Mouse (Mus musculus) lung, postnatal 0 days (tissue): ENCODE data around the gene Coro2b. TPM values are rescaled to one million over a fixed set of nuclear protein-coding genes. Genes with fewer than 3 reads are reported as not detected.
A peak's percentile ranks its signal among the peaks of the same experiment; 100 is the strongest.

Experiments
- ATAC-seq: fragments of 200-750 bp; cut with Nextera tagmentation; 2 replicates; pipeline ENCODE4 v1.8.0; 2017; ENCODE audit warnings: moderate library complexity
- DNase-seq: peaks from one replicate; pipeline ENCODE4 v3.0.0-alpha.2; 2016; ENCODE audit warnings: low spot score
- H3K27ac ChIP-seq: fragments of 300-500 bp; sonication (generic); 2 replicates; pipeline ENCODE4 v1.5.1; 2014; ENCODE audit warnings: antibody characterized with exemption, mild to moderate bottlenecking, low read length, mixed read lengths
- H3K27me3 ChIP-seq: fragments of 300-500 bp; sonication (generic); replicated peaks from 2 replicates; pipeline ENCODE4 v1.6.1; 2014; ENCODE audit warnings: low read length, mixed read lengths; ENCODE audit not compliant: insufficient read depth
- H3K36me3 ChIP-seq: fragments of 300-500 bp; sonication (generic); 2 replicates; pipeline ENCODE4 v1.6.1; 2014; ENCODE audit warnings: low read length, mixed read lengths; ENCODE audit not compliant: insufficient read depth
- H3K4me1 ChIP-seq: fragments of 300-500 bp; sonication (generic); 2 replicates; pipeline ENCODE4 v1.6.1; 2014; ENCODE audit warnings: antibody characterized with exemption, low read depth, low read length, mixed read lengths; ENCODE audit not compliant: insufficient read depth
- H3K4me2 ChIP-seq: fragments of 300-500 bp; sonication (generic); replicated peaks from 2 replicates; pipeline ENCODE4 v1.6.1; 2014; ENCODE audit warnings: low read depth, mild to moderate bottlenecking, low read length, moderate library complexity, mixed read lengths
- H3K4me3 ChIP-seq: fragments of 300-500 bp; sonication (generic); 2 replicates; pipeline ENCODE4 v1.5.1; 2014; ENCODE audit warnings: low read depth, low read length
- H3K9ac ChIP-seq: fragments of 300-500 bp; sonication (generic); replicated peaks from 2 replicates; pipeline ENCODE4 v1.6.1; 2014; ENCODE audit warnings: low read depth, mild to moderate bottlenecking
- H3K9me3 ChIP-seq: fragments of 300-500 bp; sonication (generic); 2 replicates; pipeline ENCODE4 v1.6.1; 2016; ENCODE audit warnings: low read length, mixed read lengths
- CTCF ChIP-seq: IDR thresholded peaks from 2 replicates; pipeline ENCODE4 v1.5.1; 2016; ENCODE audit warnings: antibody characterized with exemption, mild to moderate bottlenecking
- EP300 ChIP-seq: IDR thresholded peaks from 2 replicates; pipeline ENCODE4 v1.6.1; 2016; ENCODE audit warnings: antibody characterized with exemption, mild to moderate bottlenecking, control low read depth
- WGBS: fragments of 180-500 bp; shearing (Covaris S2); extraction: QIAGEN DNeasy Blood & Tissue Kit; methylation state at CpG from one replicate; pipeline ENCODE4 v1.1.7; 2014; 5-methylcytosine and 5-hydroxymethylcytosine counted together
- polyA plus RNA-seq: library from polyadenylated mRNA; unstranded; fragments of >200 nt; fragmentation: Nextera tagmentation; extraction: Ambion mirVana; gene quantifications from 2 replicates; pipeline ENCODE4 v1.2.1, GENCODE M21; 2015

Gene Coro2b
- polyA plus RNA-seq, 1 experiment from 2014 or later = 15.8 TPM

DNA sequence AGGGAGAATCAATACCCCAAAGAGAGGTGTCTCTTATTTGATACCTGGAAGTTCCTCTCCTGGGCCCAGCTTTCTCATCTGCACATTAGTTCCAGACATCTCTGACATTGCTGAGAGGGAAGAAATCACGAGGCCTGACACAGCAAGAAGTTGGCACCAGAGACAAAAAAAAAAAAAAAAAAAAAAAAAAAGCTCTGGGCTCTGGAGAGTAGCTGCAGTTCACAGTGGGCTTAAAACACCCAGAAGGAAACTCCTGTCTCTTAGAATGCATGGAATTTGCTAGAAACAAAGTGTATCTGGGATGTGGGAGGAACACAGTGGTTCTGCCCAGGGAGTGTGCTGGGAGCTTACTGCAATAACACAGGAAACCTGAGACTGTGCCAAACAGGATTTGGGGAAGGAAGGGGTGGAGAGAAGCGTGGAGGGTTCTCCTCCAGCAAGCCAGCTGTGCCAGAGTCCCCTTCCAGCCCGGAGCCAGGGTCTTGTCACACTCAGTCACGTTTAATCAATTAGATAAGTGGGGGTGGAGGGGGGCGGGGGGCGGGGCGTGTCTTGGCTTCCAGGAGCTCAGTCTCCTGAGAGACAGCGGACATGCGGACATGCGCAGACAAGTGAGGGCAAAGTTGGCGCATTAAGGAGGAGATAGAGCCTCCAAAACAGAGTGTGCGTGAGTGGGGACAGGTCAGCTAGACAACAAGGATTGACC lies 101.1 kb downstream of the Coro2b start:
- Histone ChIP-seq H3K27ac (peak overlapping the region; percentile 70), H3K9me3 (no peaks in the 10 kb centered on the region), H3K9ac (no peak overlapping the region), H3K4me2 (peak overlapping the region; percentile 17), H3K27me3 (no peaks in the 10 kb centered on the region), H3K4me1 (peaks cover 7% of the 10 kb centered on the region; the same call in 1 of the 2 replicates), H3K4me3 (no peak overlapping the region), H3K36me3 (no peaks in the 10 kb centered on the region)
- TF ChIP-seq CTCF = no peak
- TF ChIP-seq EP300 = peak; percentile 95
- ATAC-seq = peak; percentile 93
- DNase-seq = peak; percentile 96
- 0% methylated on average over 11 of the region's 12 CpGs for WGBS

DNA sequence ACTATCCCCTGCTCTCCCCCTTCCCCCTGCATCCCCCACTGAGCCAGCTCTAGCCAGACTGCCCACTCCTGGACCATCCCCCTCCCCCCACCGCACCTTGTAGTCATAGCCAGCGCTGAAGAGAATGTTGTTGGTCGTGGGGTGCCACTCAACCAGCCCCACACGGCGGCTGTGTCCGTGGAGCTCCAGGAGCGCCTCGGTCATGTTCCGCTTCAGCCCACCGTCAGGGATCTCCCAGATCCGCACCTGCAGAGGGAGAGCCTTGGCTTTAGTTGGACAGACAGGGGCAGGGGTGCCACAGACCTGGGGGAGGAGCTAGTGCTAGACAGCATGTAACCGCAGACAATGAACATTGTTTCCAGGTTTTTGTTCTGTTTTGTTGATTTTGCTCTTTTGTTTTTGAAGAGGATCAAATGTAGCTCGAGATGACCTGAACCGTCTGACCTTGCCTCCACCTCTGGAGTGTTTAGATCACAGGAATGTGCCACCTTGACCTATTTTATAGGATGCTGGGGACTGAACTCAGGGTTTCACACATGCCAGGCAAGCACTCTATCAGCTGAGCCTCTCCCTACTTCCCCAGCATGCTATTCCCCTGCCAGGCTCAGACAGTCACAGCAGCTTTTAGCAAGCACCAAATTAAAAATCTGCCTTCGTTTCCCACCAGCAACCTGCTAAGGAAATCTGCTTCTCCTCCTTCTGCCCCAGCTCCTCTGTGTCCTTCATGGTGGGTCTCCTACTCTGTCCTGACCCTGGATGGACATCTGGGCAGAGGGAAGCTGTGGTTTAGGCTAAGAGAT lies 104.4 kb downstream of the Coro2b start:
- no peak overlapping the region for H3K27ac ChIP-seq
- H3K4me3 ChIP-seq = no peak overlapping the region
- 66% methylated on average over 15 of the region's 15 CpGs for WGBS
- no peak for ATAC-seq
- H3K9me3 ChIP-seq = no peaks in the 10 kb centered on the region
- no peak for DNase-seq
- H3K27me3 ChIP-seq = no peaks in the 10 kb centered on the region
- H3K4me2 ChIP-seq = no peak overlapping the region
- no peak overlapping the region for H3K9ac ChIP-seq
- no peak for TF ChIP-seq EP300
- no peak for TF ChIP-seq CTCF
- peaks cover 3% of the 10 kb centered on the region; the same call in 1 of the 2 replicates for H3K4me1 ChIP-seq
- no peaks in the 10 kb centered on the region; the same call in 1 of the 2 replicates for H3K36me3 ChIP-seq

DNA sequence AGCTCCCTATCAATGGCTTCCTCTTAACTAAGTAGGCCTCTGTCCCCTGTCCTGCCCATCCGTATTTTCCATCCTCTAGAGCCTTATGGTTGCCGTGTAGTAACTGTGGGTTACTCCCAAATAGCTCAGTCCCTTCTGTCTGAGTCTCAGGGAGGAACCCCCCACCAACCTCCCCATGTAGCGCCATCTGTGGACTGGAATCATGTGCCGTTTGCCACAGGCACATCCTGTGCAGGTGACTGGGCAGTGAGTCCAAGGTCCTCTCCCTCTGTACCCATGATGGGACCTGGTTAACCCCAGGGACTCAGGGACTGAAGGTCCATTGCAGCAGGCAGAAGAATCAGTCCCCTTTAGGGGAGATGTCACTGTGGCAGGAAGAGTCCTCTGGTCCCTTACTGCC lies 106.1 kb downstream of the Coro2b start:
- H3K27me3 ChIP-seq = no peaks in the 10 kb centered on the region
- 89% methylated on average over 4 of the region's 4 CpGs for WGBS
- peaks cover 3% of the 10 kb centered on the region; the same call in 1 of the 2 replicates for H3K4me1 ChIP-seq
- ATAC-seq (no peak), DNase-seq (no peak)
- no peak overlapping the region for H3K27ac ChIP-seq
- TF ChIP-seq CTCF (no peak), EP300 (no peak)
- H3K4me2 ChIP-seq = no peak overlapping the region
- no peak overlapping the region for H3K4me3 ChIP-seq
- H3K9ac ChIP-seq = no peak overlapping the region
- H3K36me3 ChIP-seq = no peaks in the 10 kb centered on the region; the same call in 1 of the 2 replicates
- no peaks in the 10 kb centered on the region for H3K9me3 ChIP-seq

DNA sequence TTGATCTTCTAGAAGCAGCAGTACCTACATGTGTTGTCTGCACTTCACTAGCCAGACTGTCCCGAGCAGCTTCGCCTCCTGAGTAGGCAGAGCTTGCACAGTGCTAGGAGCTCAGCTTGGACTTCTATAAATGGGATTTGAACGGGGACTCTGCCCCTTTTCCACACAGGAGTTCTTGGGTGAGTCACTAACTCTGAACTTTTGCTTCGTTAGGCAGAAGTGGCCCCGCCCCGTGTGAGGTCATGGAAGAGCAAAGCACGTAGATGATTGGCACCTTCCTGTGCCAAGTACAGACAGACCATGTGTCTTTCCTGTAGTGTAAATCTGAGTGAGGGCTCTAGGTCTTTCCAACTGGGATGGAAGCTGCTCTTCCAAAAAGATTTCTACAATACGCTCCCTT lies 109.8 kb downstream of the Coro2b start:
- peaks cover 7% of the 10 kb centered on the region; the same call in 1 of the 2 replicates for H3K36me3 ChIP-seq
- no peak overlapping the region for H3K27ac ChIP-seq
- peak; percentile 53 for ATAC-seq
- 61% methylated on average over 8 of the region's 8 CpGs for WGBS
- no peaks in the 10 kb centered on the region for H3K4me1 ChIP-seq
- no peak overlapping the region for H3K4me2 ChIP-seq
- H3K27me3 ChIP-seq = no peaks in the 10 kb centered on the region
- no peak overlapping the region for H3K4me3 ChIP-seq
- TF ChIP-seq EP300 (no peak), CTCF (no peak)
- no peaks in the 10 kb centered on the region for H3K9me3 ChIP-seq
- no peak overlapping the region for H3K9ac ChIP-seq
- peak; percentile 49 for DNase-seq

DNA sequence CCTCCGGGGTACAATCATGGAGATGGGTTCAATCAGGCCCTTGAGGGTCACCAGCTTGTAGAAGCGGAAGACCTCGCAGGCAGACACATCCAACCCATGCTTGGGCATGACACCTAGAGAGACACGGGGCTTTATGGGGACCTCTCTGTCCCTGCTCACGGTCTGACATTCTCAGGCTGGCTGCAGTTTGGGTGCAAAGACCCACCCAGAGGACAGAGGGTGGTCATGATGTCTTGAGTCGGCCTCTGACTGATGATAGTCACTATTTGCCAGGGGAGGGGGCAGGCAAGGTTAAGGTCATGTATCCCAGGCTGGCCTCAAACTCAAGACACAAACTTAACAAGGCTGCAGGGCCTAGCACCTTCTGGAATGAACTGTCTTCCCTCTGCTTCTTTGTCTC lies 110.3 kb downstream of the Coro2b start:
- no peak overlapping the region for H3K9ac ChIP-seq
- TF ChIP-seq EP300 = no peak
- TF ChIP-seq CTCF = no peak
- 89% methylated on average over 6 of the region's 6 CpGs for WGBS
- no peaks in the 10 kb centered on the region; the same call in 1 of the 2 replicates for H3K4me1 ChIP-seq
- no peaks in the 10 kb centered on the region for H3K9me3 ChIP-seq
- H3K27me3 ChIP-seq = no peaks in the 10 kb centered on the region
- no peak for DNase-seq
- no peak overlapping the region; the same call in 1 of the 2 replicates for H3K27ac ChIP-seq
- no peak for ATAC-seq
- H3K4me3 ChIP-seq = no peak overlapping the region
- H3K36me3 ChIP-seq = peaks cover 7% of the 10 kb centered on the region; the same call in 1 of the 2 replicates
- no peak overlapping the region for H3K4me2 ChIP-seq

DNA sequence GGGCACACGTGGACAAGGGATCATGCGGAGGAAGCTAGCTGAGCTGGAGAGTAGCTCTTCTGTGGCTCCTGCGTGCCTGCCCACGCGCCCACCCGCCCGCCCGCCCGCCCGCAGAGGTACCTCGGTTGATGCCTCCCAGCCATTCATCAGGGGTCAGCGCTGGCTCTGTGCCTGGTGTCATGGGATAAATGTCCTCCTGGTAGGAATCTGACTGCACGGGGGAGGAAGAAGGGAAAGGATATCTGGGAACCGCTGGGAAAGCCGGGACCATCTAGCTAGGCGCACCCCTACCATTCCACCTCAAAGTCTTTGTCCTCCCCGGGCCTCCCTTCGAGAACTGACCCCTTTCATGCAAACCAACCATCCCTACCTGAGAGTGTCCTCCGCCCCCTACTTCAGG lies 110.8 kb downstream of the Coro2b start:
- Histone ChIP-seq H3K4me1 (peaks cover 3% of the 10 kb centered on the region; the same call in 1 of the 2 replicates), H3K27ac (peak overlapping the region; percentile 62; the same call in 1 of the 2 replicates), H3K27me3 (no peaks in the 10 kb centered on the region), H3K9me3 (no peaks in the 10 kb centered on the region), H3K9ac (no peak overlapping the region), H3K4me2 (no peak overlapping the region), H3K4me3 (no peak overlapping the region), H3K36me3 (peaks cover 7% of the 10 kb centered on the region; the same call in 1 of the 2 replicates)
- WGBS = 74% methylated on average over 19 of the region's 19 CpGs
- no peak for DNase-seq
- no peak for ATAC-seq
- TF ChIP-seq EP300 (no peak), CTCF (no peak)
